Mouse (Mus musculus) left cerebral cortex, postnatal 36 days (tissue): ENCODE data around the gene Zscan4-ps3. TPM values are rescaled to one million over a fixed set of nuclear protein-coding genes. Genes with fewer than 3 reads are reported as not detected.
"Not testable (repeated sequence)": the region's sequence is repeated elsewhere in the genome, so short reads cannot be mapped to it uniquely, and the experiment has no call there.

Experiments used
- DNase-seq, 2 experiments: peaks; one replicate each; pipeline ENCODE4 v3.0.0; 2021 to 2022; ENCODE audit warnings: low spot score in 2 of 2, mixed read lengths in 1 of 2
- intact Hi-C: fragments of 180-260 bp; cut with DNase I; formaldehyde crosslinking; loops from one replicate; pipeline ENCODE4 v1.15.1; 2025
- total RNA-seq, 2 experiments: library from RNA; stranded (reverse); gene quantifications; 2 replicates each; pipeline ENCODE4 v1.2.3; 2021

Gene Zscan4-ps3
- total RNA-seq, result not detected

DNA sequence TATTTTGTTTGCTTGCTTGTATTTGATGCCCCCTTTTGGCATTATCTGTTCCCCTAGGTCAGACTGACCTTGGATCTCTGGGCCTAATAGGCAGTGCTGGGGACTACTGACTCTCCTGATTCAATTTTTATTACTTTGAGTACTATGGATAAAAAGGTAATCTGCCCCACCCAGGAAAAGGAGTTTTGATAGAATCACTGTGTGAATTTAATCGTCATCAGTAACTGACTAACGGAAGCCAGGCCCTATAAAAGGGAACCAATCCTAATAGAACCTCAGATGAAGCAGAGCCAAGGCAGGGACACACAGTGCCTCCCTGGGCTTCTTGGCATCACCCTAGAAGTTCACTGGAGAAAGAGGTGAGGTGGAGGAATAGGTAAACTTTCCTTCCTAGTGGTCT, at the start of gene Zscan4-ps3:
Zscan4-ps3 (plus strand) TSS at position 301 of the 400 bp plus-strand sequence.
- intact Hi-C loops, result not testable (repeated sequence)

GRCm38 (mm10) chr7:11617082-11617481, 8.0 kb downstream of the Zscan4-ps3 start:
- DNase-seq, intact Hi-C loops: not testable (repeated sequence)

More for the DNA sequence above, at the start of gene Zscan4-ps3:
- DNase-seq, result not testable (repeated sequence)

Other genes starting within 250 kb of the Zscan4-ps3 start
- not detected for gene Zscan4f, start 211.4 kb upstream of the Zscan4-ps3 start, total RNA-seq
- gene Zscan4-ps2, start 95.0 kb upstream of the Zscan4-ps3 start, total RNA-seq, result not detected
- gene Vmn1r72, start 70.8 kb downstream of the Zscan4-ps3 start, total RNA-seq, result not detected
- gene Vmn1r73, start 121.0 kb downstream of the Zscan4-ps3 start, total RNA-seq, result not detected
- gene Vmn1r74, start 224.7 kb downstream of the Zscan4-ps3 start, total RNA-seq, result not detected